Comparison of ENCODE assay signal across 9 mouse cellular contexts in genomic region chr9:29457976-29458572, GRCm38 (mm10).
DNase-seq lines count a peak whose midpoint lies in the region; ATAC-seq and TF ChIP-seq lines count a peak whose summit lies in the region.
"Had no signal": no experiment of that assay in that cellular context is flagged by ENCODE, and none has a peak within 500 bp of the region (broad histone marks: within the 10 kb centered on the region; RNA-seq: fewer than 3 reads in every experiment).

No protein-coding gene starts in this region.

- no peak overlapping the region for H3K9ac ChIP-seq in forebrain, embryonic 16.5 days (replicated peaks; ENCODE audit: low read depth, low read length)
- H3K9ac ChIP-seq in hindbrain, embryonic 14.5 days = no peak overlapping the region

- H3K4me2 ChIP-seq in forebrain, embryonic 16.5 days (ENCODE audit: low read length) = no peak overlapping the region
- H3K4me2 ChIP-seq in hindbrain, embryonic 14.5 days (replicated peaks) = no peak overlapping the region

- ATAC-seq in forebrain, embryonic 16.5 days = peak; percentile 74
- ATAC-seq in hindbrain, embryonic 14.5 days (ENCODE audit: low FRiP score) = peak; percentile 65

- no peak overlapping the region for H3K4me3 ChIP-seq in cerebellum, adult 2 months (replicated peaks; ENCODE audit: insufficient read depth, low read depth, low read length)
- no peak overlapping the region for H3K4me3 ChIP-seq in forebrain, embryonic 16.5 days (replicated peaks; ENCODE audit: low read length)
- no peak overlapping the region for H3K4me3 ChIP-seq in hindbrain, embryonic 14.5 days (replicated peaks; ENCODE audit: low read length)
- H3K4me3 ChIP-seq: myocyte had no signal

- no peaks in the 10 kb centered on the region for H3K36me3 ChIP-seq in forebrain, embryonic 16.5 days (ENCODE audit: control insufficient read depth, insufficient read depth)
- no peaks in the 10 kb centered on the region for H3K36me3 ChIP-seq in hindbrain, embryonic 14.5 days (replicated peaks; ENCODE audit: control insufficient read depth, insufficient read depth)

- DNase-seq in ZHBTc4 (ENCODE audit: low read depth, low spot score) = peak; percentile 65
- peak; percentile 83 to 88 for DNase-seq in cerebellum, adult 2 months
- peak; percentile 81 for DNase-seq in hindbrain, embryonic 14.5 days (ENCODE audit: low spot score)
- peak; percentile 74 to 80 for DNase-seq in layer of hippocampus, postnatal 10 days (ENCODE audit: low spot score in 2 of 2)
- DNase-seq in lung, postnatal 4 days = peak; percentile 42 to 55
- peak; percentile 56 to 61 for DNase-seq in right cerebral cortex, postnatal 36 days (ENCODE audit: low spot score in 2 of 2)
- no peak for DNase-seq in urinary bladder, postnatal 10 days (ENCODE audit: low spot score)

- peaks cover 14% of the 10 kb centered on the region for H3K4me1 ChIP-seq in cerebellum, adult 2 months (ENCODE audit: control insufficient read depth, insufficient read depth, low read length)
- 0 out of 2 replicates have a peak, but pooled peaks cover 4% of the 10 kb centered on the region for H3K4me1 ChIP-seq in forebrain, embryonic 16.5 days (replicated peaks; ENCODE audit: control insufficient read depth, insufficient read depth, low read length)
- no peaks in the 10 kb centered on the region; the same call in 1 of the 2 replicates for H3K4me1 ChIP-seq in hindbrain, embryonic 14.5 days (replicated peaks; ENCODE audit: control insufficient read depth, insufficient read depth, low read length)

- peak; percentile 88 for TF ChIP-seq CTCF in cerebellum, adult 2 months (IDR thresholded peaks at IDR 0.05; ENCODE audit: borderline replicate concordance, insufficient read depth, low read depth, low read length)

- no peaks in the 10 kb centered on the region for H3K9me3 ChIP-seq in forebrain, embryonic 16.5 days (ENCODE audit: control insufficient read depth, low read length)
- H3K9me3 ChIP-seq in hindbrain, embryonic 14.5 days (ENCODE audit: control insufficient read depth, low read length) = no peaks in the 10 kb centered on the region

- no peak for TF ChIP-seq POLR2A in cerebellum, adult 2 months (IDR thresholded peaks at IDR 0.05; ENCODE audit: borderline replicate concordance, insufficient read depth, low read length)

- H3K27me3 ChIP-seq in cerebellum, adult 2 months (ENCODE audit: control insufficient read depth, insufficient read depth, low read length) = no peaks in the 10 kb centered on the region
- H3K27me3 ChIP-seq in forebrain, embryonic 16.5 days (replicated peaks; ENCODE audit: control insufficient read depth, insufficient read depth, low read length) = no peaks in the 10 kb centered on the region
- H3K27me3 ChIP-seq in hindbrain, embryonic 14.5 days (ENCODE audit: control insufficient read depth, insufficient read depth, low read length) = no peaks in the 10 kb centered on the region

- no peak overlapping the region for H3K27ac ChIP-seq in cerebellum, adult 2 months (ENCODE audit: insufficient read depth, low read length)
- H3K27ac ChIP-seq in forebrain, embryonic 16.5 days (ENCODE audit: low read length) = no peak overlapping the region
- H3K27ac ChIP-seq in hindbrain, embryonic 14.5 days = no peak overlapping the region

- WGBS in cerebellum, adult 2 months = 52% methylated on average over 5 of the region's 5 CpGs
- 15% methylated on average over 5 of the region's 5 CpGs for WGBS in forebrain, embryonic 16.5 days
- WGBS in hindbrain, embryonic 14.5 days = 5% methylated on average over 5 of the region's 5 CpGs
